Mouse (Mus musculus): ENCODE data around the gene Shisa6.
"Not testable (repeated sequence)": the region's sequence is repeated elsewhere in the genome, so short reads cannot be mapped to it uniquely, and the experiment has no call there.

Shisa6 gene

GRCm38 (mm10) chr11:66482501-66482900 is 43.3 kb downstream of the Shisa6 start:
- DNase-seq (ENCODE audit: low spot score): no peak

- DNase-seq (ENCODE audit: low spot score): no peak
Measured at GRCm38 (mm10) chr11:66442631-66443030, 83.1 kb downstream of the Shisa6 start.

- DNase-seq (ENCODE audit: low spot score): no peak
Measured at GRCm38 (mm10) chr11:66426129-66426528, 99.6 kb downstream of the Shisa6 start.

GRCm38 (mm10) chr11:66418216-66418615 is 107.5 kb downstream of the Shisa6 start:
- DNase-seq (ENCODE audit: low spot score): no peak

- not testable (repeated sequence) for DNase-seq (ENCODE audit: low spot score)
Measured at GRCm38 (mm10) chr11:66408721-66409120, 117.0 kb downstream of the Shisa6 start.

GRCm38 (mm10) chr11:66400036-66400435 is 125.7 kb downstream of the Shisa6 start:
- no peak for DNase-seq (ENCODE audit: low spot score)

- DNase-seq (ENCODE audit: low spot score): peak; percentile 60
Measured at GRCm38 (mm10) chr11:66387561-66387960, 138.2 kb downstream of the Shisa6 start.

- no peak for DNase-seq (ENCODE audit: low spot score)
Measured at GRCm38 (mm10) chr11:66371796-66372195, 154.0 kb downstream of the Shisa6 start.

GRCm38 (mm10) chr11:66369764-66370163 is 156.0 kb downstream of the Shisa6 start:
- DNase-seq (ENCODE audit: low spot score): no peak

GRCm38 (mm10) chr11:66366809-66367685 is 158.7 kb downstream of the Shisa6 start:
- no peak for DNase-seq (ENCODE audit: low spot score)

GRCm38 (mm10) chr11:66359811-66360210 is 166.0 kb downstream of the Shisa6 start:
- DNase-seq (ENCODE audit: low spot score): no peak

- DNase-seq (ENCODE audit: low spot score): no peak
Measured at GRCm38 (mm10) chr11:66344822-66345221, 180.9 kb downstream of the Shisa6 start.

- no peak for DNase-seq (ENCODE audit: low spot score)
Measured at GRCm38 (mm10) chr11:66336313-66336712, 189.5 kb downstream of the Shisa6 start.

GRCm38 (mm10) chr11:66312764-66313163 is 213.0 kb downstream of the Shisa6 start:
- DNase-seq (ENCODE audit: low spot score): no peak

- DNase-seq (ENCODE audit: low spot score): no peak
Measured at GRCm38 (mm10) chr11:66304396-66304795, 221.4 kb downstream of the Shisa6 start.

GRCm38 (mm10) chr11:66274707-66275081 is 251.1 kb downstream of the Shisa6 start:
- no peak for DNase-seq (ENCODE audit: low spot score)

- no peak for DNase-seq (ENCODE audit: low spot score)
Measured at GRCm38 (mm10) chr11:66273904-66274706, 251.7 kb downstream of the Shisa6 start.

- no peak for DNase-seq (ENCODE audit: low spot score)
Measured at GRCm38 (mm10) chr11:66267029-66267428, 258.7 kb downstream of the Shisa6 start.

- no peak for DNase-seq (ENCODE audit: low spot score)
Measured at GRCm38 (mm10) chr11:66265336-66265990, 260.3 kb downstream of the Shisa6 start.

- DNase-seq (ENCODE audit: low spot score): no peak
Measured at GRCm38 (mm10) chr11:66260205-66260604, 265.6 kb downstream of the Shisa6 start.

- peak; percentile 81 for DNase-seq (ENCODE audit: low spot score)
Measured at GRCm38 (mm10) chr11:66258851-66259250, 266.9 kb downstream of the Shisa6 start.

- no peak for DNase-seq (ENCODE audit: low spot score)
Measured at GRCm38 (mm10) chr11:66247115-66247514, 278.6 kb downstream of the Shisa6 start.
